Mouse (Mus musculus) midbrain, embryonic 11.5 days (tissue): ENCODE measurements at regions not wholly inside any gene's neighbourhood (a gene's known extent, or its start where the extent isn't known, plus 50 kb on each side); places are given as distances from the start of the nearest gene placed in this dataset.

Experiments used
- ATAC-seq: fragments of 200-750 bp; cut with Nextera tagmentation; 2 replicates; pipeline ENCODE4 v1.8.0; 2017; ENCODE audit warnings: moderate TSS enrichment, moderate library complexity; ENCODE audit not compliant: low FRiP score
- DNase-seq: peaks from one replicate; pipeline ENCODE4 v3.0.0; 2015; ENCODE audit warnings: low spot score; ENCODE audit errors: missing footprints
- H3K27ac ChIP-seq: fragments of 300-500 bp; sonication (generic); 2 replicates; pipeline ENCODE4 v1.5.1; 2014; ENCODE audit warnings: low read depth, low read length
- H3K27me3 ChIP-seq: fragments of 300-500 bp; sonication (generic); 2 replicates; pipeline ENCODE4 v1.6.1; 2014; ENCODE audit warnings: mild to moderate bottlenecking, low read length, moderate library complexity, mixed read lengths; ENCODE audit not compliant: control insufficient read depth, insufficient read depth
- H3K36me3 ChIP-seq: fragments of 300-500 bp; sonication (generic); 2 replicates; pipeline ENCODE4 v1.6.1; 2014; ENCODE audit warnings: mild to moderate bottlenecking, low read length, moderate library complexity, mixed read lengths; ENCODE audit not compliant: control insufficient read depth, insufficient read depth
- H3K4me1 ChIP-seq: fragments of 300-500 bp; sonication (generic); 2 replicates; pipeline ENCODE4 v1.6.1; 2014; ENCODE audit warnings: low read length; ENCODE audit not compliant: control insufficient read depth, insufficient read depth
- H3K4me2 ChIP-seq: fragments of 300-500 bp; sonication (generic); 2 replicates; pipeline ENCODE4 v1.6.1; 2014; ENCODE audit warnings: mild to moderate bottlenecking, moderate library complexity
- H3K4me3 ChIP-seq: fragments of 300-500 bp; sonication (generic); 2 replicates; pipeline ENCODE4 v1.5.1; 2014; ENCODE audit warnings: low read depth, low read length
- H3K9ac ChIP-seq: fragments of 300-500 bp; sonication (generic); 2 replicates; pipeline ENCODE4 v1.6.1; 2014; ENCODE audit warnings: low read length
- H3K9me3 ChIP-seq: fragments of 300-500 bp; sonication (generic); 2 replicates; pipeline ENCODE4 v1.6.1; 2016; ENCODE audit warnings: low read length; ENCODE audit not compliant: control insufficient read depth
- WGBS: fragments of 180-500 bp; shearing (Covaris S2); extraction: QIAGEN DNeasy Blood & Tissue Kit; methylation state at CpG from one replicate; pipeline ENCODE4 v1.1.7; 2014; 5-methylcytosine and 5-hydroxymethylcytosine counted together

DNA sequence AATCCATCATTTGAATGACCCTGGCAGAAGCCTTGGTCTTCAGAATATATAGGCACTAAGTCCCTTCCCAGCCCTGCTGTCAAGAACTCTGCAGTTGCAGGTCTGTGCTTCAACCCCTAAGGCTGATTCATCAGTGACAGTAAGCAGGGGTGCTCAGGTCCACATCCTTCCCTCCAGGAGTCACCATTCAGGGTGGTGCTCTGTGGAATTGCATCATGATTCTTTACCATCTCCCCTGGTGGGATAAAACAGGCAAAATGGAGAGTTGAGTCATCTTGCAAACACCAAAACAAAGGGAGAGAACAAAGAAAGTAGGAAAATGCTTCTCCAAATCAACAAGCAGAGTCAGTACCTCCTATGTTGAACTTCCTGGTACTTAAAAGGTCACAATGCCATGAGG lies 388.6 kb upstream of the Xylt1 start:
- H3K4me1 ChIP-seq, result 0 out of 2 replicates have a peak, but pooled peaks cover 3% of the 10 kb centered on the region
- DNase-seq (no peak), ATAC-seq (no peak)
- H3K9ac ChIP-seq, result no peak overlapping the region
- no peak overlapping the region for H3K27ac ChIP-seq
- no peak overlapping the region for H3K4me3 ChIP-seq
- no peaks in the 10 kb centered on the region for H3K9me3 ChIP-seq
- H3K27me3 ChIP-seq, result no peaks in the 10 kb centered on the region
- no peaks in the 10 kb centered on the region for H3K36me3 ChIP-seq
- H3K4me2 ChIP-seq, result no peak overlapping the region

DNA sequence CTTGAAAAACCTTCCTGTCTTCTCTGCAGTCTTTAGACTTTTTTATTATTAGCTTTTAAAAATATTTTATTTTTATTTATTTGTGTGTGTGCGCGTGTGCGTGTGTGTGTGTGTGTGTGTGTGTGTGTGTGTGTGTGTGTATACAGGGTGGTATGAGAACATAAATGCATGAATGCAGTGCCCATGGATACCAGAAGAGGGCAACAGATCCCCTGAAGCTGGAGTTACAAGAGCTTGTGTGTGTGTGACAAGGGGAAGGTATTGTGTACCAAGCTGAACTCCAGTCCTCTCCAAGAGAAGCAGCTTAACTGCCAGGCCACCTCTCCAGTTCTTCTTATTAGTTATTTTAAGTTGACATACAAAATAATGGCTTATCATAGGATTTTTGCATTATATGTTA lies 385.0 kb upstream of the Xylt1 start:
- Histone ChIP-seq H3K36me3 (no peaks in the 10 kb centered on the region), H3K4me1 (0 out of 2 replicates have a peak, but pooled peaks cover 3% of the 10 kb centered on the region), H3K9ac (no peak overlapping the region), H3K4me2 (no peak overlapping the region), H3K9me3 (no peaks in the 10 kb centered on the region), H3K27me3 (no peaks in the 10 kb centered on the region), H3K27ac (no peak overlapping the region), H3K4me3 (no peak overlapping the region)
- ATAC-seq, result no peak
- WGBS, result 94% methylated on average over 3 of the region's 3 CpGs
- DNase-seq, result no peak

DNA sequence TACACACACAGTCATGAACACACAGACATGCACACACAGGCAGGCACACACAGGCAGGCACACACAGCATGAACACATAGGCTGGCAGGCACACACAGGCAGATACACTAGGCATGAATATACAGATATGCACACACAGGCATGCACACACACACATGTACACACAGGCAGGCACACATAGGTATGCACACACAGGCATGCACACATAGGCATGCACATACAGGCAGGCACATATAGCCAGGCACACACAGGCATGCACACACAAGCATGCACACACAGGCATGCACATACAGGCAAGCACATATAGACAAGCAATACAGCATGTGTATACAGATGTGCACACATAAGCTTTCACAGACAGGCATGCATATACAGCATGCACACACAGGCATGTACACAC lies 377.6 kb upstream of the Xylt1 start:
- DNase-seq (no peak), ATAC-seq (no peak)

DNA sequence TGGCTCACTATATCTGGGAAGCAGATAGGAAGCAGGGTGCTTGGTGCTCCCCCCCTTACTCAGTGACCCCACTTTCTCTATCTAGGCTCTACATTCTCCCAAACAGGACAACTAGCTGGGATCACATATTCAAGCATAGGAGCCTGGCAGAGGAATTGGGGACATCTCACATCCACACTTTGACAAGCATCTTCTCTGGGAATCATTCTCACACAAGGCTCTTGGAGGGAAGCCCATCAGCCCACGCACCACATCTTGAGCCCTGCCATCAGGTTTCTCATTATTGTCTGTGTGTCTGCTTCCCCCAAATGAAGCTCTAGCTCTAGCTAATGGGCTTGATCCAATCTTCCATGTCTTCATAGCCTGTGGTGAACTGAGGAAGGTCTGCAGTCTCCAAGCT lies 362.4 kb upstream of the Xylt1 start:
- no peaks in the 10 kb centered on the region for H3K4me1 ChIP-seq
- H3K4me3 ChIP-seq, result no peak overlapping the region
- no peaks in the 10 kb centered on the region for H3K9me3 ChIP-seq
- H3K36me3 ChIP-seq, result no peaks in the 10 kb centered on the region
- no peak overlapping the region for H3K27ac ChIP-seq
- no peaks in the 10 kb centered on the region for H3K27me3 ChIP-seq
- no peak for DNase-seq
- no peak overlapping the region for H3K4me2 ChIP-seq
- H3K9ac ChIP-seq, result no peak overlapping the region
- 81% methylated on average over 1 of the region's 1 CpGs for WGBS
- no peak for ATAC-seq

More for the DNA sequence above, 377.6 kb upstream of the Xylt1 start:
- Histone ChIP-seq H3K27me3 (no peaks in the 10 kb centered on the region), H3K4me1 (no peaks in the 10 kb centered on the region), H3K36me3 (no peaks in the 10 kb centered on the region), H3K27ac (no peak overlapping the region), H3K4me2 (no peak overlapping the region), H3K9me3 (no peaks in the 10 kb centered on the region), H3K9ac (no peak overlapping the region), H3K4me3 (no peak overlapping the region)

DNA sequence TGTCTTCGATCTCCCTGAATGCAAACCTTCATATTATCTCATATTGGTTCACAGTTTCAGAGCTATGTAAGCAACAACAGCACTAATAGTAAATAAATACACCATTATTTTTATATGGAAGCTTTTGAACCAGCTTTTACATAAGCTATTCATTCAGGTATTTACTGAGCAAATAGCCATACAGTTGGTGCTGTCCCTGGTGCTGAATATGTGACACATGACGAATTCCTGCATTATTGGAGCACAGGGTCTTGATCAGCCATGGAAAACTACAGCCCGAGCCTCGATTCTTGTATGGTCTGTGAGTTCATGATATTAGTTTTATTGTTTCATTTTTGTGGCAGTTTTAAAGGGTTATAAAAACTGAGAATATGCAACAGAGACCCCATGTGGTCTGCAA lies 359.1 kb upstream of the Xylt1 start:
- H3K27ac ChIP-seq, result no peak overlapping the region
- no peaks in the 10 kb centered on the region for H3K9me3 ChIP-seq
- no peak overlapping the region for H3K9ac ChIP-seq
- no peaks in the 10 kb centered on the region for H3K27me3 ChIP-seq
- DNase-seq, result no peak
- no peak for ATAC-seq
- H3K4me1 ChIP-seq, result no peaks in the 10 kb centered on the region
- whole genome bisulfite sequencing, result 68% methylated on average over 4 of the region's 4 CpGs
- H3K4me2 ChIP-seq, result no peak overlapping the region
- no peak overlapping the region for H3K4me3 ChIP-seq
- no peaks in the 10 kb centered on the region for H3K36me3 ChIP-seq

DNA sequence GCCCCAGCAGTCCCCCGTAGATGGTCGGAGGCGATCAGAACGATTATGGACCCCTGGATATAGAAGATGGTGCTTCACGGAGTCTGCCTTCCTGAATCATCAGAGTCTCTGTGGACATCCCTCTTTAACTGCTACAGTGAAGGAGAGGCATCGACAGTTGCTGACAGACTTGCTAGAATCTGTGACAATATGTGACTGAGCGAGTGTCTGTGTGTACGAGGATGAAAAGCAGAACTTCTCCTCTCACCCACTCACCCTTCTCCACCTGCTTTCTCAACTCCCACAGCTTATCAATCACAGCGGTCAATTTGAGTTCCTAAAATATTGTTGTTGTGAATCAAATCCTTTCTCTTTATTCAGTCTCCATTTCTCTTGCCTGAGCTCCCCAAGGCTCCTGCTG lies 335.9 kb upstream of the Xylt1 start:
- Histone ChIP-seq H3K4me3 (no peak overlapping the region), H3K27ac (no peak overlapping the region), H3K4me2 (no peak overlapping the region), H3K36me3 (no peaks in the 10 kb centered on the region), H3K9ac (no peak overlapping the region), H3K27me3 (no peaks in the 10 kb centered on the region), H3K9me3 (no peaks in the 10 kb centered on the region), H3K4me1 (no peaks in the 10 kb centered on the region)
- DNase-seq (no peak), ATAC-seq (no peak)
- WGBS, result 86% methylated on average over 9 of the region's 9 CpGs

DNA sequence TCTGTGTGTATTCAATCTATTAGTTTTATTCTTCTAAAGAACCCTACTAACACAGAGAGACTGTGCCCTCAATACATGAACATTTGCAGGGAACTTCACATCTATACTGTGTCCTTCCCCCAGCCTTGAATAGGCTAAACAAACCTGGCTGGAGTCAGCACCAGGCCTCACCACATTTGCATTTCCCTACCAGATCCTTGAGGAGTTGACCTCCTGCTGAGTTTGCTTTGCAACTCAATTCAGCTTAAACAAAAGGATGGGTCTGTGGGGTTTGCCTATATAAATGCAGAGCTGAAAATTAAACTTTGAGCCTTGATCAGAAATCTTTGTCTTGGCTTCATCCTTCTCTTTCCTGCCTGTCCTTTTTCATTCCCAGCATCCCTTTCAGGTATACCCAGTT lies 331.5 kb upstream of the Xylt1 start:
- H3K4me1 ChIP-seq, result no peaks in the 10 kb centered on the region
- no peak overlapping the region for H3K27ac ChIP-seq
- no peak overlapping the region for H3K4me3 ChIP-seq
- H3K4me2 ChIP-seq, result no peak overlapping the region
- no peaks in the 10 kb centered on the region for H3K36me3 ChIP-seq
- no peak for DNase-seq
- H3K9ac ChIP-seq, result no peak overlapping the region
- no peaks in the 10 kb centered on the region for H3K27me3 ChIP-seq
- no peaks in the 10 kb centered on the region for H3K9me3 ChIP-seq
- ATAC-seq, result no peak

DNA sequence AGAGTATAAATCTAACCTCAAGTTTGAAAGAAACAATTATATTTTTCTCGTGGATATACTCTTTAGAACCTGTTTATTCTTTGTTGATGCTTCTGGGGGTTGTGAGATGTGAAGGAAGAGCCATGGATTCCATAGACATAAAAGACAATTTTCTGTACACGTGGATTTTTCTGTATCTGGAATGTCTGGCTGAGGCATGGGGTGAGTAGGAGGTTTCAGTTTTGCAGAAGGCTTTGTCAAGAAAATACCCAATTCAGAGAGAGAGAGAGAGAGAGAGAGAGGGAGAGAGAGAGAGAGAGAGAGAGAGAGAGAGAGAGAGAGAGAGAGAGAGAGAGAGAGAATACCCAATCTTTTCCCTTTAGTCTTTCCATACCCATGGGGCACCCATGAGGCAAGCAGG lies 315.0 kb upstream of the Xylt1 start:
- 68% methylated on average over 2 of the region's 2 CpGs for WGBS

DNA sequence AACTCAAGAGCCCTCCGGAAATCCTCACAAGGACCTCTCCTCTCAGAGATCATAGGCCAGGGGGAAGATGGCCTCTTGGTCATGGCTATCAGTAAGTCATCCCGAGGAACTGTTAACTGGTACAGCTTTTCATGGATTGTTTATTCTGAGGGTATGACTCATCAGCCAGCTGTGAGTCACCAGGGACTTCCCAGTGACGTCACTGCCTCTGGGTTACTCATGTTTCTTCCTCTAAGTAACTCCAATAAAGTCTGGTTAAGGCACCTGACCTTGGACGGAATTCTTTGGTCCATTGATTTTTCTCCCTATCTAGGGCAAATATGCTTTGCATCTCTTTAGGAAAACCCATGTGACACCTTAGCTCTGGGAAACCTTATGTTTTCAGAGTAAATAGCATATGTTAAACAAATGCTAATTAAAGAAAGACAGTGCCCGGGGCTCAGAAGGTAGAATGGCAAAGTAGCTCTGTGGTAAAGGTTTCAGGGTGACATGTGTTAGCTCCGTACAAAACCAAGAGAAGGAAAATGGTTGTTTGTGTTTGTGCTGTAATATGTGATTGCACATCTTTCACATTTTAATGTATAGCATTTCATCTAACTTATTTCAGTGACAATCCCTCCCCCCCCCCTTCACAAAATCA lies 289.7 kb upstream of the Xylt1 start:
- 74% methylated on average over 6 of the region's 6 CpGs for WGBS

More for the DNA sequence above, 315.0 kb upstream of the Xylt1 start:
- Histone ChIP-seq H3K4me2 (no peak overlapping the region), H3K9ac (no peak overlapping the region), H3K9me3 (no peaks in the 10 kb centered on the region), H3K36me3 (no peaks in the 10 kb centered on the region), H3K4me1 (no peaks in the 10 kb centered on the region), H3K27me3 (no peaks in the 10 kb centered on the region), H3K4me3 (no peak overlapping the region), H3K27ac (no peak overlapping the region)
- DNase-seq (no peak), ATAC-seq (no peak)

DNA sequence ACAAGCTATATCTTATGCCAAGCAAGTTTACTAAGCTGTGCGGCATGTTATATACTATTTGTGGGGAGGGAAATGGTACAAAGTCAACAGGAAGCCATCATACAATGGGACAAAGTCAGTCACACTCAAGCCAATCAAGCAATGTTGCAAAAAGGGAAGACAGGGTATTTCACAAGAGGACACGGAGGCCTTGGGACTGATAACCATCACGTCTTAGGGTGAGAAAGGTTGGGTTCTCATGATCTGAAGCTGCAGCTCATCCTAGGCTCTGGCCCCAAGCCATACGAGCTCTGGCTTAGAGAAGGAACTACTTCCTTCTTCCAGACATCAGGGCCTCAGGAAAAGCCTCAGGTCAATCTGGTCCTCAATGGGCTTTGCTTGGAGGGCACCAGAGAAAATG lies 287.9 kb upstream of the Xylt1 start:
- H3K4me2 ChIP-seq, result no peak overlapping the region

More for the DNA sequence above, 289.7 kb upstream of the Xylt1 start:
- Histone ChIP-seq H3K4me2 (no peak overlapping the region), H3K4me1 (no peaks in the 10 kb centered on the region), H3K9ac (no peak overlapping the region), H3K9me3 (no peaks in the 10 kb centered on the region), H3K27me3 (no peaks in the 10 kb centered on the region), H3K36me3 (no peaks in the 10 kb centered on the region), H3K27ac (no peak overlapping the region), H3K4me3 (no peak overlapping the region)
- DNase-seq, result no peak
- no peak for ATAC-seq

More for the DNA sequence above, 287.9 kb upstream of the Xylt1 start:
- Histone ChIP-seq H3K4me3 (no peak overlapping the region), H3K9ac (no peak overlapping the region), H3K36me3 (no peaks in the 10 kb centered on the region), H3K9me3 (no peaks in the 10 kb centered on the region), H3K27me3 (no peaks in the 10 kb centered on the region), H3K4me1 (peaks cover 2% of the 10 kb centered on the region; the same call in 1 of the 2 replicates), H3K27ac (no peak overlapping the region)
- ATAC-seq, result no peak
- no peak for DNase-seq
- WGBS, result 91% methylated on average over 4 of the region's 4 CpGs
